Mouse (Mus musculus) lung, postnatal 0 days (tissue): ENCODE data around the gene Bok.

Experiments
- CTCF ChIP-seq: IDR thresholded peaks from 2 replicates; pipeline ENCODE4 v1.5.1; 2016; ENCODE audit warnings: antibody characterized with exemption, mild to moderate bottlenecking
- EP300 ChIP-seq: IDR thresholded peaks from 2 replicates; pipeline ENCODE4 v1.6.1; 2016; ENCODE audit warnings: antibody characterized with exemption, mild to moderate bottlenecking, control low read depth

DNA sequence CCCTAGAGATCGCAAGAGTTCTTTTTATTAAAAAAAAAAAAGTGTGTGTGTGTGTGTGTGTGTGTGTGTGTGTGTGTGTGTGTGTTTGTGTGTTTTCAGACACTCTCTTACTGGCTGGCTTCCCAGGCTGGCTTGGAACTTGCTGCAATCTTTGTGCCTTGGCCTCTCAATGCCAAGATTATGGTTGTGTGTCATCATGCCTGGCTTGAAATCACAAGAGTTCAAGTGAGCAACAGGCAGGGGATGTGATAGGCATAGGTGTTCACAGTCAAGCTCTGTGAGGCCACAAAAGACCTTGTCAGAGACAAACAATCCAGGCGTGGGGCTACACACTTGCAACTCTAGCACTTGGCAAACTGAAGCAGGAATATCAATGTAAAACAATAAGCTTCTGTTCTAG, 7.1 kb upstream of the Bok start:
- TF ChIP-seq CTCF: no peak
- no peak for TF ChIP-seq EP300
